Mouse (Mus musculus) ES-Bruce4 (cell line): ENCODE measurements at regions not wholly inside any gene's neighbourhood (a gene's known extent, or its start where the extent isn't known, plus 50 kb on each side); places are given as distances from the start of the nearest gene placed in this dataset.

Experiments used
- H3K27ac ChIP-seq: 2 replicates; pipeline ENCODE4 v1.5.1; 2012; ENCODE audit warnings: low read length, inconsistent platforms; ENCODE audit not compliant: insufficient read depth
- H3K27me3 ChIP-seq: 2 replicates; pipeline ENCODE4 v1.6.1; 2012; ENCODE audit warnings: mild to moderate bottlenecking, low read length, inconsistent platforms; ENCODE audit not compliant: control insufficient read depth, poor library complexity, insufficient read depth, severe bottlenecking
- H3K36me3 ChIP-seq: 2 replicates; pipeline ENCODE4 v1.6.1; 2012; ENCODE audit warnings: inconsistent platforms, mild to moderate bottlenecking, low read length, moderate library complexity; ENCODE audit not compliant: control insufficient read depth, poor library complexity, insufficient read depth, severe bottlenecking
- H3K4me1 ChIP-seq: one replicate; pipeline ENCODE4 v1.8.1; 2011; ENCODE audit warnings: low read length; ENCODE audit not compliant: control insufficient read depth, insufficient read depth
- H3K4me3 ChIP-seq: 2 replicates; pipeline ENCODE4 v1.5.1; 2011; ENCODE audit warnings: low read depth, mild to moderate bottlenecking, low read length
- H3K9ac ChIP-seq: 2 replicates; pipeline ENCODE4 v1.6.1; 2012; ENCODE audit warnings: low read depth, mild to moderate bottlenecking, inconsistent platforms; ENCODE audit not compliant: poor library complexity, severe bottlenecking
- H3K9me3 ChIP-seq: replicated peaks from 2 replicates; pipeline ENCODE4 v1.6.1; 2012; ENCODE audit warnings: mild to moderate bottlenecking, low read length, inconsistent platforms; ENCODE audit not compliant: control insufficient read depth, poor library complexity, insufficient read depth, severe bottlenecking
- CTCF ChIP-seq: IDR thresholded peaks from one replicate; pipeline ENCODE4 v1.8.1; 2011; ENCODE audit warnings: low read depth, low read length
- EP300 ChIP-seq: IDR thresholded peaks from 2 replicates; pipeline ENCODE4 v1.6.1; 2011; ENCODE audit warnings: low read depth, low read length; ENCODE audit not compliant: insufficient read depth
- POLR2A ChIP-seq: IDR thresholded peaks from one replicate; pipeline ENCODE4 v1.8.1; 2011; ENCODE audit warnings: low read length; ENCODE audit not compliant: insufficient read depth

DNA sequence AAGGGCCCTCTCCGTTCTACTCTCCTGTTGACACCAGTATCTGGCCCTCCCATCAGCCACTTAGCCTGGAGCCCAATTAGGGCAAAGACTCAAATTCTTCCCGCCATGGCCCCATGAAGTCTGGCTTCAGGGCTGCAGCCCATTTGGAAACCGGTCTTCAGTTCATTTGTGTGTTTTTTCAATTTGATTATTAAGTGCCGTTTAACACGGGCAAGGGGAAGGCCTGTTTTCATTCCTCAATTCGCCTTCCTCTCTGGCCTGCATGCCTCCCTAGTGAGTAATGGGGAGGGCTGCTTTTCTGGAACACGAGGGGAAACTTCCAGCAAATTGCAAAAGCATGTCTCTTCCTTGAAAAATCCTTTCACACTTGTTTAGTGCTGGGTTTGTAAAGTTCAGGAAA is 89.1 kb upstream of the Rbpj start:
- H3K27me3 ChIP-seq = no peaks in the 10 kb centered on the region
- H3K9ac ChIP-seq = no peak overlapping the region
- TF ChIP-seq POLR2A (no peak), EP300 (no peak), CTCF (no peak)
- no peaks in the 10 kb centered on the region for H3K9me3 ChIP-seq
- H3K36me3 ChIP-seq = no peaks in the 10 kb centered on the region
- no peak overlapping the region for H3K4me3 ChIP-seq
- no peak overlapping the region for H3K27ac ChIP-seq
- no peaks in the 10 kb centered on the region for H3K4me1 ChIP-seq

DNA sequence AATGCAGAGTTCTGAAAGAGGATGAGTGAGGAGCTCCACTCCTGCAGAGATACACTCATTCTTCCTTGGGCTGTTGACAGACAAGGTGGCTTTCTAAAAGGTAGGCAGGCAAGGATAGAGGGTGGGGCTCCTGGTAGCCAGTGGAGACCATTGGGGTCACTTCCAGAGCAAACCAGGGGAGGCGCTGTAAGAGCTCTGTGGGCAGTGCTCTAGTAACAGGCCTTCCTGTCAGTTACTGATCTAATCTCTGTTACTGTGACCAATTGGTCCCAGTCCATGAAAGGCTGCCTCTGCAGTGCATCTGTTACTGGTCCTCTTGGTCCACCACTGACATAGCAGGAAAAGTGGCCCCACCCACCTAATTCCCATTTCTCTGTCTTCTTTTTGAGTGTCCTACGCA is 88.3 kb upstream of the Rbpj start:
- Histone ChIP-seq H3K4me1 (no peaks in the 10 kb centered on the region), H3K27ac (no peak overlapping the region), H3K27me3 (no peaks in the 10 kb centered on the region), H3K36me3 (no peaks in the 10 kb centered on the region), H3K9ac (no peak overlapping the region), H3K4me3 (no peak overlapping the region), H3K9me3 (no peaks in the 10 kb centered on the region)
- TF ChIP-seq EP300 = no peak
- peak; percentile 53 for TF ChIP-seq CTCF
- no peak for TF ChIP-seq POLR2A

DNA sequence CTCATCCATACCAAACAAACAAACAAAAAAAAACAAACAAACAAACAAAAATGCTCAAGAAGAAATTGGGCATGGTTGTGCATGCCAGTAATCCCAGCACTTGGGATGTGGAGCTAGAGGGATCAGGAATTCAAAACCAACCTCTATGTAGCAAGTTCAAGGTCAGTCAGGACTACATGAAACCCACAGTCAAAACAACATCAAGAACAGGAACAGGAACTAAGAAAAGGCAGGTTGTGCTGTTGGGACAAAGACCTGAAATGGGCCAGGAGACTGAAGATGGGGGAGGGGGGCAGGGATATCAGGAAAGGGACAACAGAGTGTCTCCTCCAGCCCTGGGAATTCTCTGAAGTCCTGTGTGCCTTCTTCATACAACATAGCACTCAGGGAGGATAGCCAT is 87.8 kb upstream of the Rbpj start:
- H3K9me3 ChIP-seq = no peaks in the 10 kb centered on the region
- H3K27ac ChIP-seq = no peak overlapping the region
- no peaks in the 10 kb centered on the region for H3K36me3 ChIP-seq
- H3K9ac ChIP-seq = no peak overlapping the region
- no peak overlapping the region for H3K4me3 ChIP-seq
- TF ChIP-seq CTCF = no peak
- no peak for TF ChIP-seq EP300
- no peak for TF ChIP-seq POLR2A
- H3K4me1 ChIP-seq = no peaks in the 10 kb centered on the region
- H3K27me3 ChIP-seq = no peaks in the 10 kb centered on the region

DNA sequence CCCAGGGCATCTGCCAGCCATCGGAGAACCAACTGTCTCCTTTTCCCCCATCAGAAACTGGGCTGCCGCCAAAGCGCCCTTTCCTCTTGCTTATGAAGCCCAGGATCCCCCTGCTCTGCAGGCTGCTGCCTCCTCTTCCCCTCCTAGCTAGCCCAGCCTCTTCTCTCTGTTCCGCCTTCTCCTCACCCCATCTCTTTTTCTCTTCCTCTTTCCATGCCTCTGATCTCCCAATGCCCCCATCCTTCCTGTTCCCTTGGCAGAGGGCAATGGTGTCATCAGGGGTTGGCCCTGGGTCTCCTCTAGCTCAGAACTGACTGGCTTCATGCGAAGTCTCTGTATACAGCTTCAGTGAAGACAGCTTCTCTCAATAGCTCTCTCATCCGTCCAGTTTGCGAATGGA is 87.4 kb upstream of the Rbpj start:
- TF ChIP-seq POLR2A = no peak
- TF ChIP-seq CTCF = no peak
- no peak for TF ChIP-seq EP300
- Histone ChIP-seq H3K36me3 (no peaks in the 10 kb centered on the region), H3K9ac (no peak overlapping the region), H3K4me1 (no peaks in the 10 kb centered on the region), H3K4me3 (no peak overlapping the region), H3K9me3 (no peaks in the 10 kb centered on the region), H3K27ac (no peak overlapping the region), H3K27me3 (no peaks in the 10 kb centered on the region)

DNA sequence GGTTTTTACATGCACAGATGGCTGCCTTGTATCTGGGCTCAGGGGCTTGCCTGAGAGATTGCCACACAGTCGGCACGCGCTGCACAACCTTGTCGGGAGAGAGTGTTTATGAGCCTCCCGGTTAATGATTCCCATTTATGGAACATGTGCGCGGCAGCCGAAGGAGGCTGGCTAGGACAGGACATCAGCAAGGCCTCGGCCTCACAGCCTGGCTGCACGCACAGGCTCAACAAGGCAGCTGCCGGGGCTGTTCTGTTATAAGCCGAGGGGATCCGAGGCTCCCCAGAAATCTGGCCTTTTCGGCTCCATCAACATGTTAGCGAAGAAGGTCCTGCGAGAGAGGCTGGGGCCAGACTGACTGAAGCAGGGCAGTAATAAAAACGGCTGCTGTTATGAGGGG is 86.3 kb upstream of the Rbpj start:
- H3K27ac ChIP-seq = no peak overlapping the region
- TF ChIP-seq POLR2A (no peak), CTCF (no peak), EP300 (no peak)
- H3K4me3 ChIP-seq = no peak overlapping the region
- no peaks in the 10 kb centered on the region for H3K27me3 ChIP-seq
- H3K9ac ChIP-seq = no peak overlapping the region
- H3K36me3 ChIP-seq = no peaks in the 10 kb centered on the region
- no peaks in the 10 kb centered on the region for H3K4me1 ChIP-seq
- H3K9me3 ChIP-seq = no peaks in the 10 kb centered on the region

DNA sequence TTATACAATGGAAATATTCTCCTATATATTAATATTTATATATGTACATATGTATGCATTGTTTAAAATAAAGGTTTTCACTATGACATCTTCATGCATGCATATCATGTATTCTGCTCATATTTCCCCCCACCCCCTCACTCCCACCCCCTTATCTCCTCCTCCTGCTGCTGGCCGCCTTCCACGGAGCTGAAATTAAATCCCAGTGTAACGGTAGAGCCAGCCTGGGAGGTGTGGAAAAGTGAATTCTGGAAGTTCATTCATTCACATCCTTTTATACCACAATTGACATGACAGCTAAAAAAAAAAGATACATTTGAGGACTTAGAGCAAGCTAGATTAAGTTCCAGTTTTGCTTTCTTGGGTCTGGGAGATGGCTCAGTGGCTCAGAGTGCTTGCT is 85.7 kb upstream of the Rbpj start:
- TF ChIP-seq EP300 (no peak), CTCF (no peak), POLR2A (no peak)
- no peak overlapping the region for H3K27ac ChIP-seq
- H3K9ac ChIP-seq = no peak overlapping the region
- no peaks in the 10 kb centered on the region for H3K27me3 ChIP-seq
- H3K9me3 ChIP-seq = no peaks in the 10 kb centered on the region
- H3K4me1 ChIP-seq = no peaks in the 10 kb centered on the region
- H3K4me3 ChIP-seq = no peak overlapping the region
- no peaks in the 10 kb centered on the region for H3K36me3 ChIP-seq
